Mouse (Mus musculus): ENCODE results near the gene Pinlyp. TPM values are rescaled to one million over a fixed set of nuclear protein-coding genes. Genes with fewer than 3 reads are reported as not detected.

Gene Pinlyp
- polyA plus RNA-seq, 1 experiment from 2014 or later = not detected

DNA sequence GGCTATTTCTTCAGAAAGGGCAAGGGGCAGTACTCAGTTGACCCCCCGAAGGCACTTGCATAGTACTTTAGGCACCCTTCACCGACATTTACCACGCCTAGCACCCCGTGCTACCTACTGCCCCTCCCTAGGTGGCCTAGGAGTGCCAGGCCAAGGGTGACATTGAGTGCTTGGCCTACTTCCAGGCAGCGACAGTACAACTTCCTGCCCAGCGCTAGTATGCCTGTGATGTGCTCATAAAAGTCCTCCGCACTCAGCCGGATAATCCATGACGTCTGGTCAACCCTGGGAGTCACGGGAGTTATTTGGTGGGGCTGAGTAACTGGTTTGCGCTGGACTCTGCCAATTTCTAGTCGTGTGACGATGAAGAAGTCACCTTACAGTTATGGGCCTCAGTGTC lies 42.4 kb upstream of the Pinlyp start:
- ATAC-seq (ENCODE audit: insufficient number of reproducible peaks, insufficient read depth, low FRiP score, low read depth) = no peak

DNA sequence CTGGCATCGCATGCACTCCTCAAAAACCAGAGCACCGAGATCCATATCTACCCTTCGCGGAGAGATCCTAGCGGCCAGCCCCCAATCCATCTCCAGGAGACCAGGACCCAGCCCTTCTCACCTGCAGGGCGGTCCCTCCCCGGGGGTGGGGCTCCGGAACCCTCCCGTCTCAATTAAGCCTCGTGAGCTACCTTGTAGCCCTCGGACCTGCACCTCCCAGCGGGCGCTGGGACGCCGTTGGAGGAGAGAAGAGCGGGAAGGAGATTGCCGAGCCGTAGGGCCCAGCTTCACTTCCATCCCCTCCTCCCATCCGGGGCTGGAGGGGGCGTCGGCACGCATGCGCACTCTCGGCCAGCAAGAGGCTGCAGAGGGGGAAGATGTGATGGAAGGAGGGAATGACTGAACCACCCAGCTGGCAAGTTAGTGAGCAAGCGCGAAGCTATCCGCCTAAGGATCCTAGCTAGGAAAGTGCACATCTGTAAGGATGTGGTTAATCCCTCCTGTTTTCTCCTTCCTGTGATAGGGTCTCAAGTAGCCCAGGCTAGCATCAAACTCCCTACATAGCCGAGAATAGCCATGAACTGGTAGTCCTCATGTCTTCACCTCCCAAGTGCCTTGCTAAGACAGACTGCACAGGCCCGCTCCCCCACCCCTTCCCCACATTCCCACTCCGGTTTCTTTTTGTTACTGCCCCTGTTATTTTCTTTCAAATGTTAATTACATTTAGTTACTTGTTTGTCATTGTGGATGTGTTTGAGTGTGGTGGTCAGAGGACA lies 41.6 kb upstream of the Pinlyp start, which contains the start of the genes Ethe1 and Zfp575:
Gene Ethe1, plus strand, starts transcription at position 214 of the 776 bp plus-strand sequence.
Gene Zfp575, minus strand, starts transcription at position 312 of the 776 bp plus-strand sequence.
- no peaks in the 10 kb centered on the region for H3K9me3 ChIP-seq (ENCODE audit: control insufficient read depth, low read length)
- ATAC-seq (ENCODE audit: insufficient number of reproducible peaks, insufficient read depth, low FRiP score, low read depth) = no peak
- peak within 1 kb of the TSS; percentile 47 to 55 for H3K4me3 ChIP-seq (ENCODE audit: control insufficient read depth in 1 of 2, insufficient read depth in 1 of 2, low read depth in 1 of 2, low read length in 2 of 2)
- whole genome bisulfite sequencing = 9% methylated on average over 30 of the region's 30 CpGs
- no peak within 1 kb of the TSS for H3K27ac ChIP-seq (replicated peaks in 1 of 2; ENCODE audit: control insufficient read depth in 1 of 2, insufficient read depth in 1 of 2, low read depth in 2 of 2, low read length in 2 of 2)
- peaks cover 2 to 7% of the 10 kb centered on the region in 2 experiments; a peak in 3 of 4 replicates for H3K4me1 ChIP-seq (ENCODE audit: control insufficient read depth in 2 of 2, insufficient read depth in 2 of 2, low read length in 2 of 2)
- peaks cover 37% of the 10 kb centered on the region for H3K27me3 ChIP-seq (ENCODE audit: control insufficient read depth, insufficient read depth, low read length)
- peak within 1 kb of the TSS; percentile 69 for H3K4me2 ChIP-seq (ENCODE audit: low read length)
- no peaks in the 10 kb centered on the region for H3K36me3 ChIP-seq (ENCODE audit: control insufficient read depth, insufficient read depth, low read length)
- H3K9ac ChIP-seq (ENCODE audit: low read length) = peak within 1 kb of the TSS; percentile 56; the same call in 1 of the 2 replicates

More for the DNA sequence above, 42.4 kb upstream of the Pinlyp start:
- WGBS = 70% methylated on average over 13 of the region's 13 CpGs
- no peak overlapping the region for H3K27ac ChIP-seq (replicated peaks in 1 of 2; ENCODE audit: control insufficient read depth in 1 of 2, insufficient read depth in 1 of 2, low read depth in 2 of 2, low read length in 2 of 2)
- H3K9ac ChIP-seq (ENCODE audit: low read length) = no peak overlapping the region
- peaks cover 37% of the 10 kb centered on the region for H3K27me3 ChIP-seq (ENCODE audit: control insufficient read depth, insufficient read depth, low read length)
- H3K4me3 ChIP-seq (ENCODE audit: control insufficient read depth in 1 of 2, insufficient read depth in 1 of 2, low read depth in 1 of 2, low read length in 2 of 2) = no peak overlapping the region
- H3K4me1 ChIP-seq (ENCODE audit: control insufficient read depth in 2 of 2, insufficient read depth in 2 of 2, low read length in 2 of 2) = peaks cover 2 to 7% of the 10 kb centered on the region in 2 experiments; a peak in 3 of 4 replicates
- H3K9me3 ChIP-seq (ENCODE audit: control insufficient read depth, low read length) = no peaks in the 10 kb centered on the region
- no peak overlapping the region for H3K4me2 ChIP-seq (ENCODE audit: low read length)
- H3K36me3 ChIP-seq (ENCODE audit: control insufficient read depth, insufficient read depth, low read length) = no peaks in the 10 kb centered on the region

DNA sequence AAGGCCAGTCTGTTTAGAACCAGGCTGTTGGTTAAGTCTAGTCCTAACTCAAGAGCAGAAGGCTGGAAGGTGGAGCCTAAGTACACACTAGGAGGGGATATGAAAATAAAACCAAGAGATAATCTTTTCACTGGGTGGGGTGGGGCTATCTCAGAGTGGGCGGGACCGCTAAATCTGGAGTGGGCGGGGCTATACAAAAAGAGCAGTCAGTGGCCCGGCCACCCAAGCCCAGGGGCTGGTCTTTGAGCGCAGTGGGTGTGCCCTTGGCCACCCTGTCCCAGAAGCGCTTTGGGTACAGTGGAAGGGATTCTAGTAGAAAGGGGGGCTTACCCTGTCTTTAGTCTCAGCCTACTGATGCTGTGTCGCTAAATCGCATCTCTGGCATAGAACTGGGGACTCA lies 40.9 kb upstream of the Pinlyp start:
- H3K27ac ChIP-seq (replicated peaks in 1 of 2; ENCODE audit: control insufficient read depth in 1 of 2, insufficient read depth in 1 of 2, low read depth in 2 of 2, low read length in 2 of 2) = no peak overlapping the region
- 7% methylated on average over 8 of the region's 8 CpGs for WGBS
- H3K27me3 ChIP-seq (ENCODE audit: control insufficient read depth, insufficient read depth, low read length) = peaks cover 37% of the 10 kb centered on the region
- peak overlapping the region; percentile 69 for H3K4me2 ChIP-seq (ENCODE audit: low read length)
- no peak overlapping the region for H3K9ac ChIP-seq (ENCODE audit: low read length)
- H3K9me3 ChIP-seq (ENCODE audit: control insufficient read depth, low read length) = no peaks in the 10 kb centered on the region
- H3K36me3 ChIP-seq (ENCODE audit: control insufficient read depth, insufficient read depth, low read length) = no peaks in the 10 kb centered on the region
- peak overlapping the region; percentile 47 to 55; a peak in 3 of 4 replicates for H3K4me3 ChIP-seq (ENCODE audit: control insufficient read depth in 1 of 2, insufficient read depth in 1 of 2, low read depth in 1 of 2, low read length in 2 of 2)
- ATAC-seq (ENCODE audit: insufficient number of reproducible peaks, insufficient read depth, low FRiP score, low read depth) = 0 out of 2 replicates have a peak, but pooled peaks have one; percentile 23
- H3K4me1 ChIP-seq (ENCODE audit: control insufficient read depth in 2 of 2, insufficient read depth in 2 of 2, low read length in 2 of 2) = peaks cover 2 to 7% of the 10 kb centered on the region in 2 experiments; a peak in 3 of 4 replicates

DNA sequence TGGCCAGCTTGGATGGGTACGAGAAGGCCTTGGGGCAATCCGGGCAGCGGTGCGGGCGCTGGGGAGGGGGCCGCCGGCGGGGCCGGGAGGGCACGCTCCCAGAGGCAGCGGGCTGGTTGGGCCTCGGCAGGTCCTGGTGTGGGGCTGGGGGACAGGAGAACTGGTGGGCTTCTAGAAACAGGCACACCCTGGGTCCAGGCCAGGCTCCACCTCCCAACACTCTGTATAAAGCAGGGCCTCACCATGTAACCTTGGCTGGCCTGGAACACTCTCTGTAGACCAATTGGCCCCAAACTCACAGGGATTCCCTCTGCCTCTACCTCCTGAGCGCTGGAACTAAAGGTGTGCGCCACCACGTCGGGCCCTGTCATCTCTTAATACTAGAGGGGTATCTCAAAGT lies 40.1 kb upstream of the Pinlyp start:
- Histone ChIP-seq H3K9ac (ENCODE audit: low read length) (no peak overlapping the region), H3K9me3 (ENCODE audit: control insufficient read depth, low read length) (no peaks in the 10 kb centered on the region), H3K4me2 (ENCODE audit: low read length) (no peak overlapping the region), H3K4me1 (ENCODE audit: control insufficient read depth in 2 of 2, insufficient read depth in 2 of 2, low read length in 2 of 2) (peaks cover 2 to 7% of the 10 kb centered on the region in 2 experiments; a peak in 3 of 4 replicates), H3K4me3 (ENCODE audit: control insufficient read depth in 1 of 2, insufficient read depth in 1 of 2, low read depth in 1 of 2, low read length in 2 of 2) (no peak overlapping the region), H3K27ac (replicated peaks in 1 of 2; ENCODE audit: control insufficient read depth in 1 of 2, insufficient read depth in 1 of 2, low read depth in 2 of 2, low read length in 2 of 2) (no peak overlapping the region), H3K27me3 (ENCODE audit: control insufficient read depth, insufficient read depth, low read length) (peaks cover 37% of the 10 kb centered on the region), H3K36me3 (ENCODE audit: control insufficient read depth, insufficient read depth, low read length) (no peaks in the 10 kb centered on the region)
- no peak for ATAC-seq (ENCODE audit: insufficient number of reproducible peaks, insufficient read depth, low FRiP score, low read depth)
- 29% methylated on average over 16 of the region's 16 CpGs for WGBS

DNA sequence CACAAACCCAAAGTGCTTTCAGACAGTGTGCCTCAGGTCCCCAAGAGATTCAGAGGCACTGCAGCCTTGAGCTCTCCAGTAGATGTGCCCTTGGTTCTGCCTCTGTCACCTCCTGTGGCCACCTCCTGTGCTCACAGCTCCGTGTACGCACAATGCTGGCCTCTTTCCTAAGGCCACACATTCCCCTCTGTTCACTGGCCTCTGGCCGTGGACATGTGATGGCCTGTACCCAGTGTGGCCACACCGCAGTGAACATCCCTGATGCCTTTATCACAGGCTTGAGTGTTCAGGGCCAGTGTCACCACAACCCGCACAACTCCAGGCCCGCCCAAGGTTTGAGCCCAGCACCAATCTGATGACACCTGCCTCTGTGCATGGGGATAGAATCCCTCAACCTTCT lies 39.0 kb upstream of the Pinlyp start:
- Histone ChIP-seq H3K27me3 (ENCODE audit: control insufficient read depth, insufficient read depth, low read length) (peaks cover 37% of the 10 kb centered on the region), H3K4me3 (ENCODE audit: control insufficient read depth in 1 of 2, insufficient read depth in 1 of 2, low read depth in 1 of 2, low read length in 2 of 2) (no peak overlapping the region), H3K9ac (ENCODE audit: low read length) (no peak overlapping the region), H3K9me3 (ENCODE audit: control insufficient read depth, low read length) (no peaks in the 10 kb centered on the region), H3K4me2 (ENCODE audit: low read length) (no peak overlapping the region), H3K4me1 (ENCODE audit: control insufficient read depth in 2 of 2, insufficient read depth in 2 of 2, low read length in 2 of 2) (peaks cover 2 to 7% of the 10 kb centered on the region in 2 experiments; a peak in 3 of 4 replicates), H3K27ac (replicated peaks in 1 of 2; ENCODE audit: control insufficient read depth in 1 of 2, insufficient read depth in 1 of 2, low read depth in 2 of 2, low read length in 2 of 2) (no peak overlapping the region), H3K36me3 (ENCODE audit: control insufficient read depth, insufficient read depth, low read length) (no peaks in the 10 kb centered on the region)
- 83% methylated on average over 6 of the region's 6 CpGs for WGBS
- ATAC-seq (ENCODE audit: insufficient number of reproducible peaks, insufficient read depth, low FRiP score, low read depth) = no peak

DNA sequence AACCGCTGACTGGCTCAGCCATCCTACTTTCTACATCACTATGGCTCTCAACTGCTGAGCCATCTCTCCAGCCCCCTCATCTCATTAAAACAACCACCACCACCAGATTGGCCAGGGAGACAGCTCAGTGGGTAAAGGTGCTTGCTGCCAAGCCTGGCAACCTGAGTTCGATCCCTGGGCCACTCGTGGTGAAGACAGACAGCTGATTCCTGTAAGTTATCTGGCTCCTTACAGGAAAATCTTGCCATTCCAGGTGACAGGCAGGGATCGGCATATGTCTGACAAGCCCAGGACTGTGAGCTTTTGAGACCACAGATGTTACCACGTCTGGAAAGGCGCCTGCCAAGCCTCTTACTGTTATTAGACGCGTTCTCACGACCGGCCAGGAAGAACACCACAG lies 31.9 kb upstream of the Pinlyp start:
- Histone ChIP-seq H3K27ac (replicated peaks in 1 of 2; ENCODE audit: control insufficient read depth in 1 of 2, insufficient read depth in 1 of 2, low read depth in 2 of 2, low read length in 2 of 2) (no peak overlapping the region), H3K36me3 (ENCODE audit: control insufficient read depth, insufficient read depth, low read length) (peaks cover 7% of the 10 kb centered on the region; the same call in 1 of the 2 replicates), H3K9ac (ENCODE audit: low read length) (no peak overlapping the region), H3K4me2 (ENCODE audit: low read length) (no peak overlapping the region), H3K27me3 (ENCODE audit: control insufficient read depth, insufficient read depth, low read length) (no peaks in the 10 kb centered on the region), H3K4me3 (ENCODE audit: control insufficient read depth in 1 of 2, insufficient read depth in 1 of 2, low read depth in 1 of 2, low read length in 2 of 2) (no peak overlapping the region), H3K4me1 (ENCODE audit: control insufficient read depth in 2 of 2, insufficient read depth in 2 of 2, low read length in 2 of 2) (no peaks in the 10 kb centered on the region), H3K9me3 (ENCODE audit: control insufficient read depth, low read length) (no peaks in the 10 kb centered on the region)
- 92% methylated on average over 10 of the region's 10 CpGs for WGBS
- ATAC-seq (ENCODE audit: insufficient number of reproducible peaks, insufficient read depth, low FRiP score, low read depth) = no peak

DNA sequence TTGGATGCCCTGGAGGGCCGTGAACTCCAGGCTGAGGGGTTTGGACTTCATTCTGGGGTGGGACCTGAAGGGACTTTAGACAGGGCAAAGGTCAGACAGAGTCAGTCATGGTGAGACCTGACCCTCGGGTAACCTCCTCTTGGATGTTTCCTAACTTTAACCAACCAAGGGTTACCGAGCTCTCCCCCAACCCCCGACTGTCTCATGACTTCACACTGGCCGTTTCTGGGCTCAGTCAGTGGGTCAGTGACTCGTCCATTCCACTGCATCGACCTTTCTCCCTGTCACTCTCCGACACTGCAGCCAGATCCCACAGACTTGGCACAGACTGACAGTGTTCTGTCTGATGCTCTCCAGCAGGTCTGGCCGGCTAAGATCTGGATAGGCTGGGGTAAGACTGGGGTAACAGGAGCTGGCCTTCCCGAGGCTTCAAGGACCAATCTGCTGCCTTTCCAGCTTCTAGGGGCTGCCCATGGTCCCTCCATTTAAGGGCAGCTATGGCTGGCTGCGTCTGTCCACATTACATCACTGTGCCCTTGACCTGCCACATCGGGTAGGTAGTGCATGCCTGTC lies 28.4 kb upstream of the Pinlyp start:
- no peak overlapping the region for H3K4me2 ChIP-seq (ENCODE audit: low read length)
- no peak overlapping the region for H3K4me3 ChIP-seq (ENCODE audit: control insufficient read depth in 1 of 2, insufficient read depth in 1 of 2, low read depth in 1 of 2, low read length in 2 of 2)
- H3K9me3 ChIP-seq (ENCODE audit: control insufficient read depth, low read length) = no peaks in the 10 kb centered on the region
- 46% methylated on average over 12 of the region's 12 CpGs for WGBS
- H3K9ac ChIP-seq (ENCODE audit: low read length) = no peak overlapping the region
- H3K4me1 ChIP-seq (ENCODE audit: control insufficient read depth in 2 of 2, insufficient read depth in 2 of 2, low read length in 2 of 2) = no peaks in the 10 kb centered on the region
- no peak overlapping the region for H3K27ac ChIP-seq (replicated peaks in 1 of 2; ENCODE audit: control insufficient read depth in 1 of 2, insufficient read depth in 1 of 2, low read depth in 2 of 2, low read length in 2 of 2)
- H3K27me3 ChIP-seq (ENCODE audit: control insufficient read depth, insufficient read depth, low read length) = no peaks in the 10 kb centered on the region
- peaks cover 25% of the 10 kb centered on the region for H3K36me3 ChIP-seq (ENCODE audit: control insufficient read depth, insufficient read depth, low read length)
- ATAC-seq (ENCODE audit: insufficient number of reproducible peaks, insufficient read depth, low FRiP score, low read depth) = no peak

All from heart, embryonic 14.5 days (tissue).